Mouse (Mus musculus): ENCODE results near the gene Cacna1c.
A peak's percentile ranks its signal among the peaks of the same experiment; 100 is the strongest.

Gene Cacna1c

DNA sequence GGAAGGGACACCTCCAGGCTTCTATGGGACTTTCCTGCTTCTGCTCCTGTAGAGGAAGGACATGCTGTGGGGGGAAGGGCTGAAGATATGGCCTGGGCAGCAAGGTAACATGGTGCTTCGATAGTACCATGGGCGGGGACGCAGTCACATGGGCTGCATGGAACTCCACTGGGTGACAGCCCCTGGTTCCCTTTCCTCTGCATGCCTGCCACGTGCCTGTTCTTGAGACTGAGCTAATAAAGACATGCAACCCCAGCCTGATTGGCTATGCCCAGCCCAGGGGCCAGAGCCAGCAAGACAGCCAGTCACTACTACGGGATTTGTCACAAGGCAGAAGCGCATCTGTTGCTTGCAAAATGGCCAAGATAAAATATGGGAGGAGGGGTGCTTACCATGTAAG lies 459.1 kb downstream of the Cacna1c start:
- no peak for DNase-seq

GRCm38 (mm10) chr6:118736491-118736890 lies 459.7 kb downstream of the Cacna1c start:
- DNase-seq: peak; percentile 65 to 80

- DNase-seq: no peak
Measured at GRCm38 (mm10) chr6:118735145-118735544, 461.1 kb downstream of the Cacna1c start.

GRCm38 (mm10) chr6:118731937-118732336 lies 464.3 kb downstream of the Cacna1c start:
- DNase-seq: no peak

DNA sequence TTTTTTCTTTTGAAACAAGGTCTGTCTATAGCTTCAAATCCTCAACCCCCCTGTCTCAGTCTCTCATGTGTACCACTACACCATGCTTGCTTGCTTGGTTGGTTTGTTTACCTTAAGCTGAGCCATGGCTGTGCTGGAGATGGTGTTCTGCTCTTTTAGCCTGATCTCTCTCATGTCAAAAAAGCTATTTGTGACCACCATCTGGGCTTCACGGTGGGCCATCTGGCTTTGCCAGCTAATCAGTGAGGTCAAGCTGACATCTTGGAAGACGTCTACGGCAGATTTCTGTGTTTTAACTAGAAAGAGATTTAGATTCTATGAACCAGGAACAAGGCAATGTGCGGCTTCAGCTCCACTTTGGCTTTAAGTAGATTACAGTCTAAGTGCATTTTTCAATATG lies 471.3 kb downstream of the Cacna1c start:
- DNase-seq: peak; percentile 88 to 91

DNA sequence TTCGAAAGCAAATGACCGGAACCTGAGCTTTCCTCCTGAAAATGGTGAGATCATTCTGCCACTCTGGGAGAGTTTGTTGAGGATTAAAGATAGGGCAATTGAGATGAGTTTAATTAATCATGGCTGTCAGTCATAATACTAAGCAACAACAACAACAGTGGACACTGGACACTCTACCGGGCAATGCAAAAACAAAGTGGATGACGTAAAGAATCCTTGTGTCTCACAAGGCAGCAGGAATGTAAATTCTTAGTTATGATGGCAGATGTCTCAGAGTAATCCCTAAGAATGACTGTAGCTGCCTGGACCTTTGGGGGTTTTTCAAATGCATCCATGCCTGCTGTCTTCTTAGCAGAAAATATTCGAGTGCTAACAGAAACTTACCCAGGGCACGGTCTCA lies 471.8 kb downstream of the Cacna1c start:
- DNase-seq: no peak

DNA sequence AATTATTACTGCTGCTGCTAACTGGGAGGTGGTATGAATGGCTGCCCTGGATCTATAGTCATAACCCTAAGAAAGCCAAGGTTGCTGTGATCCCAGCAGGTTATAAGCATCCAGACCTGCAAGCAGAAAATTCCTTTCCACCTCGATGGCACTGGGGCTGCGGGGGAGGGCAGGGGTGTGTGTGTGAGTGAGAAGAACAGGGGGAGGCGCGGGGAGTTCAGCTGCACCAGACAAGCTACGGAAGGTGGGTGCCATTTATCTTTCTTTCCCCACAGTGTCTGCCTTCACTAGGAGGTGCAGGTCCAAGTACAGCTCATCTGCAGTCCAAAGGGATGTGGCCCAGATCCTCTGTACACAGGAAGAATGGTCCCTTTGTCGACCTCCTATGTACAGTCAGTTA lies 473.9 kb downstream of the Cacna1c start:
- DNase-seq: no peak

DNA sequence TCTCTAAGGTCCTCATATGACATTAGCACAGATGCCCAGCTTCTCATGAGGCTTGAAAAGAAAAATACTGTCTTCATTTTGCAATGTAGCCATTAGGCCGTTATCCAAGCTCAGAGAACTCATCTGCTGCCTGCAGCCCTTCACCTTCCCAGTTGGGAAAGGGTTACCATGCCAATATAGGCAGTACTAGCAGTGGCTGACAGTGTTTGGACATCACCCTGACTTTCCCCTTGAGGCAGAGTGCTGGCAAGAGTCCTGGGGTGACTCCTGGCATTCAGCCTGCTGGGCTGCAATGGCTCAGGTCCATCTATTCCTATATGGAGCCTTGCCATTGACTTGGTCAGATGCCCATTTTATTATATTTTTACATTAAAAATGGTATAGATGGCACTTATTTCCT lies 476.7 kb downstream of the Cacna1c start:
- DNase-seq: peak; percentile 33 to 52

- DNase-seq: peak; percentile 82 to 84
Measured at GRCm38 (mm10) chr6:118713286-118713685, 482.9 kb downstream of the Cacna1c start.

DNA sequence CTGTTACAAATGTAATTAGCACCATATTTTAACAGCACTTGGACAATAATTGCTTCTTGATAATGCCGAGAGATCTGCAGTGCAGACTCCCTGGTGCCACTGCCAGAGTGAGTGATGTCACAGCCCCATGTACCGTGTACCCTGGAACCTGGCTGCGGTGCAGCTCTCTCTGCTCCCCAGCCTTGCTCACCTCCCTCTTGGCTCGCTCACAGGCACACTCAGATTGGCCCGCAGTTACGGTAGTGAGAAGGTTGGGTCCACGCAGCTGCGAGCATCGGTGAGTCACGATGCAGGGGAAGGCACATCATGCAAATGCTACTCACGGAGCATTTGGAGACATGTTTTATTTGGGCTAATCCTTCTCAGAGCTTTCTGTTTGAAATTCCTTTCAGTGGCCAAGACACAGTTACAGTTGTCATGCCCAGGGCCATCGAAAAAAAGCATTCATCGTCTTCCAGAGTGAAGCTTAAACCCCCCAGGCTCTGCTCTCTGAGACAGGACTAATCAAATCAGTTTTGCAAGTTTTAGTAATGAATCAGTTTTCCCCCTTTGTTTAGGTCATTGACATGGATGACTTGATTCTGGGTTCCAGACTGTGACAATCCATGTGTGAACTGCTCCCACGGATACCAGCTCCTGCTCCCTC lies 484.4 kb downstream of the Cacna1c start:
- DNase-seq: peak; percentile 63 to 64

DNA sequence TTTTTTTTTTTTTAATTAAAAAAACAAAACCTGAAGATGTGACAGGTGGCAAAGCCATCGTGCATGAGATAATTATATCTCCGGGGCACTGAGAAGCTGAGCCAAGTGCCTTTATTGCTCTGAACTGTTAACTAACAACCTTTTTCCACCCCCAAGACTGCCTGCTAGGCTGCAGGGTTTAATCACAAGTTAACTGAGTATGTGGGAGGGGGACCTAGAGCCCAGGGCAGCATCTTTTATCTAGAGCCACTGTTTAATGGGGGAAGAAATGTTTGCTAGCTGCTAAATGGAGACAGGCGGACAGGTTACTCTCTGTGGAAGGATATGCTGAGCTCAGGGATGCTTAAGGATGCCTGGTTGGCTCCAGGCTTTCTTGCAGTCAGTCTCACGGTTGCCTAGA lies 489.2 kb downstream of the Cacna1c start:
- DNase-seq: peak; percentile 62 to 70

- DNase-seq: peak; percentile 85 to 88
Measured at GRCm38 (mm10) chr6:118705840-118706239, 490.4 kb downstream of the Cacna1c start.

- DNase-seq: no peak
Measured at GRCm38 (mm10) chr6:118694626-118695025, 501.6 kb downstream of the Cacna1c start.

GRCm38 (mm10) chr6:118689447-118689846 lies 506.8 kb downstream of the Cacna1c start:
- peak in 1 of 2 experiments; percentile 34 for DNase-seq

- DNase-seq: no peak
Measured at GRCm38 (mm10) chr6:118688856-118689255, 507.4 kb downstream of the Cacna1c start.

DNA sequence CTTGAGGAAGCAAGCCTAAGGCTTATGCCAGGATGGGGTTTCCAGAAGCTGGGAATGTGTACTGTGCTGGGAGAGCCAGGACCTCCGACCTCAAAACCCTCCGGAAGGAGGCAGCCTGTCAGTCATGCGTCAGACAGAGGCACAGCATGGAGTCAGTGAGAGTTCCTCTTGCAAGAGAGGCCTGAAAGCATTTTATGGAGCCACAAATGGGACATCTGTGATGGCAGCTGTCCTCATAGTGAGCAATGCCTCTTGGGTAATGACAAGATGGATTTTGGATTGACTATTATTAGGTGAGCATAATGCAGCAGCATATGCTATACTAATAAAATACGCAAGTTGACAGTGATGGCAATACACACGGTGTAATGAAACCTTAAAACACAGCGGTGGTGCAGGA lies 515.4 kb downstream of the Cacna1c start:
- DNase-seq: peak; percentile 33 to 39

DNA sequence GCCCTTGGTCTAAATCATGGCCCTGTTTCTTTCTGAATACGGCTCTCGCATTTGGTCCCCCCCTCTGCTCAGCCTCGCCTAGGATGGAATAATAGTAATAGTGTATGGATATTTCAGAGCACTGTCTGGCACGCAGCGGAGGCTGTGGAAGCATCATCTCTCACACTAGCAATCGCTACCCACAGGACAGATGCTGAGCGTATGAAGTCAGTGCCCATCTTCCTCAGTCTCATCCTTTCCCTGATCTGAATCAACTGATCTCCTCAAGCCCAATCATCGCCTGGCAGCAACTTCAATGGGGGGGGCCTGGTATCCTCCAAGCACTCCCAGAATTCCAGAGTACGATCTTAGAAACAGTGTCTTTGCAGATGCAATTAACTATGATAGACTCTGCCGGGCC lies 518.2 kb downstream of the Cacna1c start:
- no peak for DNase-seq

- DNase-seq: no peak
Measured at GRCm38 (mm10) chr6:118677306-118677705, 518.9 kb downstream of the Cacna1c start.

DNA sequence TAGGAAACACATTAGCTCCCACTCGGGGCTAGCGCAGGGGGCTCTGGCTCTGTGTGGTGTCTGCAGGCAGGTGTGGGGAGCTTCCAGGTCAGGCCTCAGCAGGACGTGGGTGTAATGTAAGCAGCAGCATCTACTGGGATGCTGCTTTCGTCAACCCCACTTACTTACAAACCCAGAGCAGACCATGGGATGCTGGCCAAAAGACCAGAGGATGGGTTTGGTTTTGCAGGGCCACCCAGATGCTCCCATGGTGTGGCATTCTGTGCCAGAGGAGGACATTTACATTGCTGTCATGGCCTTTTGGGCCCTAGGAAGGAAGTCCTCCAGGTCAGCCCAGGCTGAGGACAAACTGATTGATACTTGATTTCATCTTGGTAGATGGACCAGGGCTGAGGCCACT lies 521.4 kb downstream of the Cacna1c start:
- DNase-seq: peak in 1 of 2 experiments; percentile 25

GRCm38 (mm10) chr6:118673974-118674695 lies 522.1 kb downstream of the Cacna1c start:
- DNase-seq: peak; percentile 46 to 67

- DNase-seq: no peak
Measured at GRCm38 (mm10) chr6:118653331-118653730, 542.9 kb downstream of the Cacna1c start.

DNA sequence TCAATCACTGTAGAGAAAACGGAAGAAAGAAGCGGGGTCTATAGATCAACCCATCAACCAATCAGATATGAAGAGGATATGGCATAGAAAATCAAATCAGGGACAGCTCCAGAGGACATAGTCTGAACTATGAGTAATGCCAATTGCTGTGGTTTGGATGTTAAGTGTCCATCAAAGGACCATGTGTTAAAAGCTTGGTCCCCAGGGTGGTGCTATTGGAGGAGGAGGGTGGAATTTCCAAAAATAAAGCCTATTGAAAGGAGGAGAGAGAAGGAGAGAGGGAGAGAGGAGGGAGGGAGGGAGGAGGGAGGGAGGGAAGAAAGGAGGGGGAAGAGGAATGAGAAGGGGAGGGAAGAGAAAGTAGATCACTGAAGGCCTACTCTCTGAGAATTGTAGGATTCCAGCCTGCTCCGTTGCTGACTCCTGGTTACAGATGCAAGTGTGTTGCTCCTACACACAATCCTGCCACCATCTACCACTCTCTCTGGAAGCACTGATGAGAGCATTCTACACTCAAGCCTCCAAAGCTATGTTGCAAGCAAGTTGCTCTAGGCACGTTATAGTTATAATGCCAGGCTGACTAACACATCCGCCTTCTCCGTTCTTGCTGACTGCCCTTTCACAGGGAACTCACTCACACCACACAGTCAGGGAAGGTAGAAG lies 547.0 kb downstream of the Cacna1c start:
- no peak for DNase-seq

DNA sequence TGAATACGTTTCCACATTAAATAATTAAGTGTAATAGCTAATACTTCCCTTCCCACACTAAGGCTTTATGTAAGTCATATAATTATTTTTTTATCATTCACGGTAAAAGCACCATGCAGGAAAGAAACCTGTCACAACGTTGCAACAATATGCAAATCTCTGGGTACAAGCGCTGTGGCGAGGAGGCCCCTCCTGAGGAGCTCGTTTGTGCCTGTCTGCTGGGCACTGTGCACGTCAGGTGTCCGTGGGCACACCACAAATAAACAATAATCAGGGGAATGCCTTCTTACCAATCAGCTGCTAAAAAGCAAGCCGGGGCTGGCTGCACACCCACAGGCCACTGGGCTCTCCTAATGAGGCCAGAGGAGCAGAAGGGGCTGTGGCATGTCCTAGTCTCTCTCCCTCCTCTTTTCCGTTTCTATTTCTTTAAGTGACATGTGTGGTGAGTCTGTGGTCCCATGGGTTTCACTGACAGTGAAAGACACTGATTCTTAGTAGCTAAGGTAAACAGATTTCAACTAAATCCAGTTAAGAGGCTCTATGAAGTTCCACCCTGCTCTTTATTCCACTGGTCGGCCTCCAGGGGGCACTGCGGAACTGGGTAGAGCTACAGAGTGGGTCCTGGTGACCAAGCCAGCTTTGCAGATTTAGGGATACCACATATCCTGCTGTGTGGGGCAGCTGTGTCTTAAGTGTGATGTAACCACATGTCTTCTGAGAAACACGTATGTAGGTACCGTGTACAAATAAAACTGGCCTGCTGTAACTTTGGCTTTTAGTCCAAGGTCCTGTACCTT lies 549.8 kb downstream of the Cacna1c start:
- DNase-seq: peak; percentile 91 to 94
